Mouse (Mus musculus): ENCODE measurements around the gene Slc44a3.

GRCm38 (mm10) chr3:121418850-121419435, 113.3 kb downstream of the Slc44a3 start:
- no peak for TF ChIP-seq POLR2A (IDR thresholded peaks at IDR 0.05; ENCODE audit: low read depth, low read length)
- TF ChIP-seq CTCF (IDR thresholded peaks at IDR 0.05; ENCODE audit: extremely low read depth, insufficient read length, insufficient replicate concordance, low read depth, low read length): no peak

Data from small intestine, adult 2 months (tissue).